Mouse (Mus musculus): ENCODE results near the gene Zkscan14. TPM values are rescaled to one million over a fixed set of nuclear protein-coding genes. Genes with fewer than 3 reads are reported as not detected.
A peak's percentile ranks its signal among the peaks of the same experiment; 100 is the strongest.
"Not testable (repeated sequence)": the region's sequence is repeated elsewhere in the genome, so short reads cannot be mapped to it uniquely, and the experiment has no call there.

Zkscan14 gene
- polyA plus RNA-seq, 1 experiment from 2014 or later = 7.0 TPM

DNA sequence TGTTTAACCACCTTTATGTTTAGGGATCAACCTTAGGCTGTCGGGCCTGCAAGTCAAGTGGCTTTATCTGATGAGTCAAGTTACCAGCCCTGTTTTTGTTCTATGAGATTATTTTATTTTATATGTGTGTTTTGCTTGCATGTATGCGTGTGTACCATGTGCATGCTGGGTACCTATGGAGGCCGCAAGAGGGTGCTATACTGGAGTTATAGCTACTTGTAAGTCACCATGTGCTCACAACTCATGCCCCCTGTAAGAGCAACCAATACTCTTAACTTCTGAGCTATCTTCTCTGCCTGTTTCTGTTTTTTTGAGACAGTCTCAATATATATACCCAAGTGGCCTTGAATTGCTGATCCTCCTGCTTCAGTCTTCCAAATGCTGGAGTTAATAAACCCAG, 11.8 kb upstream of the Zkscan14 start:
- H3K27me3 ChIP-seq (ENCODE audit: insufficient read depth, low read length) = no peaks in the 10 kb centered on the region
- ATAC-seq (ENCODE audit: insufficient read depth) (no peak), DNase-seq (no peak)
- no peaks in the 10 kb centered on the region for H3K4me1 ChIP-seq (ENCODE audit: insufficient read depth)
- no peak overlapping the region for H3K9ac ChIP-seq
- TF ChIP-seq CTCF (IDR thresholded peaks at IDR 0.05; ENCODE audit: low read depth) = no peak
- H3K4me2 ChIP-seq = no peak overlapping the region
- no peaks in the 10 kb centered on the region for H3K9me3 ChIP-seq (ENCODE audit: low read depth, low read length)
- no peak overlapping the region for H3K27ac ChIP-seq (ENCODE audit: low read depth)
- no peak overlapping the region for H3K4me3 ChIP-seq (ENCODE audit: low read depth, low read length)
- peaks cover 44% of the 10 kb centered on the region for H3K36me3 ChIP-seq (ENCODE audit: insufficient read depth)
- WGBS = 88% methylated on average over 3 of the region's 3 CpGs

DNA sequence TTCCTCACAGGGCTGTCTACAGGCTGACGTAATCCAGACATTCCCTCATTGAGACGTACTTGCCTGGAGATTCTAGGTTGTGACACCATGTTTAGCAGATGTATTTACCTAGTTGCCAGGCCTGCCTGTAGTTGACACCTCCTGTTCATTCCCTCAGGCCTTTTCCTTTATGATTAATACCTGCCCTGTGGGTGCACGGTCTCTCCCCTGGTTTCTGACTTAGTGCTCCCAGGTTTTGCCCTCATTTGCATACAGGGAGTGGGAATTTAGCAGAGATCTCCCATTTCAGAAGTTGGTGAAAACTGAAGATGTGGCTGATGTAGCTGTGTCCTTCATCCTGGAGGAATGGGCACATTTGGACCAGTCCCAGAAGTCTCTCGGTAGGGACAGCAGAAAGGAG, 10.5 kb upstream of the Zkscan14 start:
- H3K4me3 ChIP-seq (ENCODE audit: low read depth, low read length) = no peak overlapping the region
- H3K9me3 ChIP-seq (ENCODE audit: low read depth, low read length) = no peaks in the 10 kb centered on the region
- H3K36me3 ChIP-seq (ENCODE audit: insufficient read depth) = peaks cover 41% of the 10 kb centered on the region
- DNase-seq (no peak), ATAC-seq (ENCODE audit: insufficient read depth) (no peak)
- H3K27me3 ChIP-seq (ENCODE audit: insufficient read depth, low read length) = no peaks in the 10 kb centered on the region
- WGBS = 89% methylated on average over 4 of the region's 4 CpGs
- H3K27ac ChIP-seq (ENCODE audit: low read depth) = no peak overlapping the region
- no peak overlapping the region for H3K9ac ChIP-seq
- no peaks in the 10 kb centered on the region for H3K4me1 ChIP-seq (ENCODE audit: insufficient read depth)
- H3K4me2 ChIP-seq = no peak overlapping the region
- TF ChIP-seq CTCF (IDR thresholded peaks at IDR 0.05; ENCODE audit: low read depth) = no peak

DNA sequence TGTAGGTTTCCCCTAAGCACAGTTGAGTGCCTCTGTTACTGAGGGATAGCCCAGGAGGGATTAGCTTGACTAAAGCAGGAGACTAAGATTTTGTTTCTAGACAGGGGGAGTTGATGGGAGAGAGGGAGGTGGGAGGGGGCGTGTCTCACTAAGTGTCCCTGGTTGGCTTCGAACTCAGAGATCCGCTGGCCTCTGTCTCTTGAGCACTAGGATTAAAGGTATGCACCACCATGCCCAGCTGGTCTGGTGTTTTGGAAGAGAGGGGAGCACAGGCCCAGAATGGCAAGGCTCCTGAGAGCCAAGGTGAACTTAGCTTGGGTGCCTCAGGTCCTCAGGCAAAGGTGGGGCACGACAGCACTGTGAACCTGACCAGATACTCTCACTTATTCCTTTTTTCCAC, 9.7 kb upstream of the Zkscan14 start:
- Histone ChIP-seq H3K9me3 (ENCODE audit: low read depth, low read length) (no peaks in the 10 kb centered on the region), H3K9ac (no peak overlapping the region), H3K27ac (ENCODE audit: low read depth) (no peak overlapping the region), H3K4me1 (ENCODE audit: insufficient read depth) (no peaks in the 10 kb centered on the region), H3K4me2 (no peak overlapping the region), H3K27me3 (ENCODE audit: insufficient read depth, low read length) (no peaks in the 10 kb centered on the region), H3K36me3 (ENCODE audit: insufficient read depth) (peaks cover 44% of the 10 kb centered on the region), H3K4me3 (ENCODE audit: low read depth, low read length) (no peak overlapping the region)
- no peak for ATAC-seq (ENCODE audit: insufficient read depth)
- no peak for DNase-seq
- WGBS = 90% methylated on average over 4 of the region's 4 CpGs
- TF ChIP-seq CTCF (IDR thresholded peaks at IDR 0.05; ENCODE audit: low read depth) = no peak

DNA sequence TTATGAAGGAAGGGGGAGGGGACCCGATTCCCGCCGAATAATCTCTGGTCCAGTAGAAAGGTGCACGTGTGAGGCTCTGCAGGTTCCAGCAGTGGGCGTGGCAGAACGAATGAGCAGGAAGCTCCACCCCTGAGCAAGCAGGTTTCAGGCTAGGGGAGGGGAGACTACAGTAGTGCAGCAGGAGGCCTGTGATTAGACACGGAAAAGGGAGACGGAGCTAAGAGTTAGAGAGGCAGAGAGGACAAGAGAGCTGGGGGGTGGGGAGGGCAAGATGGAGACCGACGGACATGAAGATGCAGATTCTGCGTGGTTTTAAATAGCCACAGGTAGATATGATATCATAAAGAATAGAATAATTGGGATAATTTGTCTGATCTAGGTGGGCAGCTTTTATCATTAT, 6.7 kb upstream of the Zkscan14 start:
- H3K9ac ChIP-seq; H3K27me3 ChIP-seq (ENCODE audit: insufficient read depth, low read length); H3K4me3 ChIP-seq (ENCODE audit: low read depth, low read length); H3K4me2 ChIP-seq; ATAC-seq (ENCODE audit: insufficient read depth); H3K4me1 ChIP-seq (ENCODE audit: insufficient read depth); DNase-seq; H3K9me3 ChIP-seq (ENCODE audit: low read depth, low read length); H3K27ac ChIP-seq (ENCODE audit: low read depth): not testable (repeated sequence)
- peaks cover 43% of the 10 kb centered on the region for H3K36me3 ChIP-seq (ENCODE audit: insufficient read depth)
- WGBS = 47% methylated on average over 11 of the region's 11 CpGs

DNA sequence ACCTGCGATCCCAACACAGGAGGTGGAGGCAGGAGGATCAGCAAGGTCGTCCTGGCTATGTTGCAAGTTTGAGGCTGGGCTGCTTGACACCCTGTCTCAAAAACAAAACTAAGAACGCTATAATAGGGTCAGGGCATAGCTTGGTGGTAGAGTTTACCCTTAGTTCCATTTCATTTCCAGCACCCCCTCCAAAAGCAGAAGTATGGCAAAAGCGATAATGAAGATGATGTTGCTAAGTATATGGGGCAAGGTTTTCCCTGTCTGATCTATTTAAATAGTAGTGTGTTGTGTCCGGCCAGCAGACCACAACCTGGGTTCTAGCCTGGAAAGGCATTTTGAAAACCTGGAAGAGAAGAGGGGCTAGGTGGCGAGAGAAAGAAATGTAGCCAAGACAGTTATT, 6.3 kb upstream of the Zkscan14 start:
- no peaks in the 10 kb centered on the region; the same call in 1 of the 2 replicates for H3K4me1 ChIP-seq (ENCODE audit: insufficient read depth)
- ATAC-seq (ENCODE audit: insufficient read depth) (no peak), DNase-seq (no peak)
- H3K4me2 ChIP-seq = no peak overlapping the region
- peaks cover 39% of the 10 kb centered on the region for H3K36me3 ChIP-seq (ENCODE audit: insufficient read depth)
- no peak overlapping the region for H3K9ac ChIP-seq
- no peak overlapping the region for H3K4me3 ChIP-seq (ENCODE audit: low read depth, low read length)
- no peaks in the 10 kb centered on the region for H3K27me3 ChIP-seq (ENCODE audit: insufficient read depth, low read length)
- 85% methylated on average over 5 of the region's 6 CpGs for WGBS
- no peaks in the 10 kb centered on the region for H3K9me3 ChIP-seq (ENCODE audit: low read depth, low read length)
- no peak overlapping the region for H3K27ac ChIP-seq (ENCODE audit: low read depth)
- TF ChIP-seq CTCF (IDR thresholded peaks at IDR 0.05; ENCODE audit: low read depth) = no peak

DNA sequence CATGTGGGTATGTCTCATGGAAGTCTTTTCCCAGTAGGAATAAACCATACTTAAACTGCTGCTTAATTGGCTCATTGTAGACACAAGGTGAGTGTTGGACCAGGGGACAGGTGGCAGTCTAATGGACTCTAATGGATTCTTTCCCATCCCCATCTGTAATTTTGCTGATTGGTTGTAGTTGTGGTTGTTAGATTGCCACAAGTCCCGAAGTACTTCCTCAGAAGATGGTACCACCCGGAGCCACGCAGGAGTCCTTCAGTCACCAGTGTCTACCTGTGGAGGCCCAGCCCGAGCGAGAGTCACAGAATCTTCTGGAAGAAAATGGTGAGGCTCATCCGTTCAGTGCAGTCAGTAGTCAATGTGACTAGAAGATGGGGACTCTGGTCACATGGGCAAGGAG, 5.7 kb upstream of the Zkscan14 start:
- ATAC-seq (ENCODE audit: insufficient read depth) (no peak), DNase-seq (no peak)
- Histone ChIP-seq H3K27ac (ENCODE audit: low read depth) (no peak overlapping the region), H3K4me2 (no peak overlapping the region), H3K9ac (no peak overlapping the region), H3K27me3 (ENCODE audit: insufficient read depth, low read length) (no peaks in the 10 kb centered on the region), H3K36me3 (ENCODE audit: insufficient read depth) (peaks cover 33% of the 10 kb centered on the region), H3K4me3 (ENCODE audit: low read depth, low read length) (no peak overlapping the region), H3K4me1 (ENCODE audit: insufficient read depth) (no peaks in the 10 kb centered on the region; the same call in 1 of the 2 replicates), H3K9me3 (ENCODE audit: low read depth, low read length) (no peaks in the 10 kb centered on the region)
- TF ChIP-seq CTCF (IDR thresholded peaks at IDR 0.05; ENCODE audit: low read depth) = no peak
- 95% methylated on average over 6 of the region's 6 CpGs for WGBS

DNA sequence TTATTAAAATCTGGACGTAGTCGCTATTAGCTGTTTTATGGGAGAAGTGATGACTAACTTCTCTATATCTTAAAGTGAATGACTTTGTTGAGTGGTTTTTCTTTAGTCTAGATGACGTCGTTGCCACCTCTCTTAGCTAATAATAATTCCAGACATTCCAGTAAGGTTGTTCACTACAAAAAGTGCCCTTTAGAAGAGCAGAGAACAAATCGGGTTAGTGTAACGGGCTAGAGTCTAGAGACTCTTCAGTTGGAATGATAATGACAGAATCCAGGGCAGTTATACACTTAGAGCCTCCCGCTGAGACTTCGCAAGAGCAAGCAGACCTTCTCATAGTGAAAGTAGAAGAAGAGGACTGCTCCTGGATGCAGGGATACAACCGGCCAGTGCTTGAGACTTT, 3.4 kb upstream of the Zkscan14 start:
- no peak overlapping the region for H3K27ac ChIP-seq (ENCODE audit: low read depth)
- no peak for ATAC-seq (ENCODE audit: insufficient read depth)
- no peaks in the 10 kb centered on the region for H3K27me3 ChIP-seq (ENCODE audit: insufficient read depth, low read length)
- WGBS = 11% methylated on average over 9 of the region's 9 CpGs
- peak; percentile 27 for DNase-seq
- peak overlapping the region; percentile 62 for H3K9ac ChIP-seq
- H3K36me3 ChIP-seq (ENCODE audit: insufficient read depth) = peaks cover 12% of the 10 kb centered on the region
- no peak for TF ChIP-seq CTCF (IDR thresholded peaks at IDR 0.05; ENCODE audit: low read depth)
- peak overlapping the region; percentile 74 for H3K4me2 ChIP-seq
- H3K4me1 ChIP-seq (ENCODE audit: insufficient read depth) = no peaks in the 10 kb centered on the region; the same call in 1 of the 2 replicates
- H3K4me3 ChIP-seq (ENCODE audit: low read depth, low read length) = peak overlapping the region; percentile 57
- H3K9me3 ChIP-seq (ENCODE audit: low read depth, low read length) = no peaks in the 10 kb centered on the region

All from lung, embryonic 14.5 days (tissue).